Mouse (Mus musculus) neutrophil, adult 65 days (primary cell): Measurements from ENCODE around the gene Ap3m1. TPM values are rescaled to one million over a fixed set of nuclear protein-coding genes. Genes with fewer than 3 reads are reported as not detected.

Experiments used
- total RNA-seq: library from RNA; stranded (reverse); gene quantifications from 2 replicates; pipeline ENCODE4 v1.2.4, GENCODE M21; 2023

Gene Ap3m1
- total RNA-seq: 43.4 and 69.1 TPM in 2 replicates

GRCm38 (mm10) chr14:21052112-21052780, at the start of gene Ap3m1, which contains the start of gene Adk:
Ap3m1 (minus strand) TSS chr14:21052508.
Adk (plus strand) TSS chr14:21052574.

Other genes with a start within 250 kb of the Ap3m1 start
- gene Plau, start 215.8 kb downstream of the Ap3m1 start, total RNA-seq: 26.0 and 26.5 TPM in 2 replicates
- 155 and 184 TPM in 2 replicates for gene Vcl, start 123.1 kb downstream of the Ap3m1 start, total RNA-seq
- gene Adk, start 66 bp upstream of the Ap3m1 start, total RNA-seq: 20.6 and 27.8 TPM in 2 replicates